Mouse (Mus musculus) embryo, embryonic 11.5 days (tissue): Measurements from ENCODE around the gene Ccnyl1.

Experiments used
- DNase-seq: peaks from one replicate; pipeline ENCODE4 v3.0.0-alpha.2; 2012; ENCODE audit warnings: low read depth, low spot score

The Ccnyl1 gene

DNA sequence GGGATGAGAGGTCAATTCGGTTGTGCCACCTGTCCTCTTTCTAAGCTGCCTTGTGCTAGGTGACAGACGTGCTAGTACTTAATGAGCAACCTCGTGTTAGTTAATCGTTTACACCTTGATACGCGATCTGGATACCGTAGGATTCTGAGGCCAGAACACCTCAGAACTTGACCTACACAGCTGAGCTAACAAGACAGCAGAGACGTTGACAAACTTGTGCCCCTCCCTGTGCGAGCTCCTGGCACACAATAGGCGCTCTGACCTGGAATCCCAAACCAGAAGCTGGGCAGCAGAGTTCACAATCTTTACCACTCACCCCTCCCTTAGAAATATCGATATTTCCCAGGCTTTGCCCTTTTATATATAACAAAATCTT, 47.9 kb downstream of the Ccnyl1 start:
- no peak for DNase-seq

DNA sequence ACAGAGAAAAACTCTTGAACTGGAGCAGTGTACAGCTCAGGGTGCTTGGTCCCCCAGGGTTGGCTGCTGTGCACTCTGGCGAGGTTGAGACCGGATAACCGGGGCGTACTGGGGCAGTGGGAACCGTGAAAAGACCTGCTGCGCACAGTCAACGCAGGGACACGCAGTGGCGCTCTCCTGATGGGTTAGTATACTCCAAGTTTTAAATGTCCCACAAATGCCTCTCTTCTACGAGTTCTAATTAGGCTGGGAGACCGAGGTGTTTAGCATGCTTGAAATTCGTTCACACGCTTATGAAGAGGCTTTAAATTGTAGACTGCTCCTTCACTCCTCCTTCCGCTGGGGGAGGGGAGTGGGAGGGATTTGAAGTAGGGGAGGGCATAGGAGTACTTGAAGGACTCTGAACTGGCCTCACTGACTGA, 48.4 kb downstream of the Ccnyl1 start:
- no peak for DNase-seq

DNA sequence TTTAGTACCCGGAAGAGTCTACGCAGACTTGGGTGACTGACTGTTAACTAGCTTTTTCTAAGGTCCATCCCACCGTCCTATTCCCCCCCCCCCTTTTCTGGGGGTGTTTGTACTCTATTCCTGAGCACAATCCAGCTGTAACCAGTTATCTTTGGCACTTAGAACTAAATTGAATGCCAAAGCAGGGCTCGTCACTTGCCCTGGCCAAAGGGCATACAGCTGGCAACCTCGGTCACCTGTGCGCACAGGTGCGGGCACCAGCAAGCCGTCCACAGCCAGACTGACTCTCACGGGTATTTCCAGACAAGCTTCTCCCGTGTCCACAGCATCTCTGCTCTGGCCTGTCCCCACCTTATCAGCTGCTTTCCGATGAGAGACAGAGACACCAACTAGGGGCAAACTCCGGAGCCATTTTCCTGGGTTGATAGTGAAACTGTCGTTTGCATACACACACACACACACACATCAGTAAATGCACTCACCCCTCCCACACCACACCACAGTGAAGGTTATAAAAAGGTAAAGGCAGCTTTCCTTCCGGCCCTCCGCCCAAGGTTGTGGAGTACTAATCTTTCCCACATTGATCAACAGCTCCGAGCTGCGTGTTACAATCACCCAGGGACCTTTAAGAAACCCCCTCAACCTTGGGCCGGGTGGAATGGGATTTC, 52.6 kb downstream of the Ccnyl1 start:
- no peak for DNase-seq

DNA sequence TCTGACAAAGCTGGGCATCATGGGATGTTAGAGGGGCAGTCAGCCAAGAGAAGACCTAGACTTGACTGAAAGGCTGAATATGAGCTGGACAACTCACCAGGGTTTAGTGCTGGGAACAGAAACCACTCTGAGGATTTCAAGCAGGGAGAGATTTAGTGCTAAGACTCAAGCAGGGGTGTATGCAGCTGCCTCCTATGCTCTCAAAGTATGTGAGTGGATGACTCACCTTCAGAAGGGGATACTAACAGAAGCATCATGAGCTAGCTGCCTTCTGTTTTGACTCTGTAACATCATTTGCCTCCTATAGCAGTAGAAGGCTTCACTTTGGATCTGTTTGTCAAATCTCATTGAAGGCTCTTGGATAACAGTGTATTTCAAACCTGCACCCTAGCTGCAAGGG, 54.4 kb downstream of the Ccnyl1 start:
- no peak for DNase-seq

DNA sequence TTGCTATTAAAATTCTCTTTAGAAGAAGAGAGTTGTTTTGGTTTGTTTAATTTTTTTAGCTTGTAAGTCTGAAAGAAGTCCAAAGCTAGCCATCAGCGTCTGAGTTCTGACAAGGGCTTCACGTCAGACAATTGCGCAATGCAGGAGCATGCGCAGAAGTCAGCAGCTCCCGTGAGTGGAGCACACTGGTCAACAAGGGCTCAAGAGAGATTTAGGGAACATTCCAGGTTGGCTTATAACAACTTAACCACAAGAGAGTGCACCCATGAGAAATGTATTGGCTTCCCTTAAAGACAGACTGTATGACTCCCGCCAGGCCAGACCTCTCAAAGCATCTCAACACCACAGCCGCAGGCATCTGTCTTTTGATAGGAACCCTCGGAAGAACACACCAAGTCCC, 62.9 kb downstream of the Ccnyl1 start:
- no peak for DNase-seq

DNA sequence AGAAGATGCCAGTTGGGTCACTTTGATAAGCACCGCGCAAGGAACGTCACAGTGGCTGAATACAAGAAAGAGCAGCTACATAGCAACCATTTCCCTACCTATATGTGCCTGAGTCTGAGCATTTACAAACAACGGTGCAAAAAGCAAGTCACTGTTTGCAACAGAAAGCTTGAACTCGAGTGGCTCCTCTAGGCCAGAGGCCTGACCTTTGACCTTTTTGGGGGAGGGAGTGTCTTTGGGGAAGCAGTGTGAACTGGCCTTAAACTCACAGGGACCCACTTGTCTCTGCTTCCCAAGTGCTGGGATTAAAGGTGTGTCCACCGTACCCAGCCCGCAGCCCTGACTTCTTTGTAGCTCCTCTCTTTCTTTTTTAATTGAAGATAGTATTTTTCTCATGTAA, 63.4 kb downstream of the Ccnyl1 start:
- DNase-seq: no peak

DNA sequence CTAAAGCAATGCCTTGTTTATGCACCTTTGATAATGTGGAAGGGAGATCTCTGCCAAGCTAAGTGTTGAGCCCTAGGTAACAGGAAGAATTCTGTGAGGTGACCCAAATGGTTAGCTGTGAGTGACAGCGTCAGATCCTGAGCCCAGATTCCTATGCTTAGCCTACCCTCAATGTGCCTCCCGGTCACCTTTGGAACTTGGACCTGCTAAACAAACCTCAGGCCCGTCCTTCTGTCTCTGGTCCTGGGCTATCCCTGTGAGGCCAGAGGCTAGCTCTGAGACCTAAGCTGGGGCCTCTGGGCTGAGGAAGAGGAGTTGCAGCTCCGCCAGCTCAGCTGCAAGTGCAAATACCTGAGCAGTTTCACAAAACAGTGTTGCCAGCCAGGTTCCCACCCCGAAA, 64.4 kb downstream of the Ccnyl1 start:
- no peak for DNase-seq

DNA sequence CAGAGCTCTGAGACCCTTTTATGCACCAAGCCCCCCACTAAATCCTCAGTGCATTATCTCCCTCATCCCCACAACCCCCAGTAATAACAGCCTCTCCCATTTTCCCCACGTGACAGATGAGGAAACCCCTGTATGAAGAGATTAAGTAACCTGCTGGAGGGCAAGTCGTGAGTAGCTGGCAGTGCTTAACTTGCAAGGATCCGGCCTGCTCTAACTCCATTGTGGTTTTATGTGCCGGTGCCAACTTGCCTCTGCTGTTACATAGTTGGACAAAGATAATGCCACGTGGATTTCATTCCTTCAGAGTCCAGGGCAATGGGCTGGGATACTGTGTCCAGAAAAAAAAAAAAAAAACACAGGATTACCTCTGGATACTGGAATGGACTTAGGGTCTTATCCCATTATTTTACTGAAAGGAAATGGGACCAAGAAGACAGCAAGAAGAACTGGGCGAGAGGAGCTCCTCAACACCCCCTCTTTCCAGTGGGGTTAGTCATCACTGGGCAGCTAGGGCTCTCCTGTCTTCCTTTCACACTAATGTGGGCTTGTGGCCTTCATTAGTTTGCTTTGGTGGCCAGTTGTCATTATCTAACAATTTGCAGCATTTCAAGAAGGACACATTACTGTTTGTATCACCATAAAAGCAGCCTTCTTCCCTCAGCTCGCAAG, 65.8 kb downstream of the Ccnyl1 start:
- no peak for DNase-seq

DNA sequence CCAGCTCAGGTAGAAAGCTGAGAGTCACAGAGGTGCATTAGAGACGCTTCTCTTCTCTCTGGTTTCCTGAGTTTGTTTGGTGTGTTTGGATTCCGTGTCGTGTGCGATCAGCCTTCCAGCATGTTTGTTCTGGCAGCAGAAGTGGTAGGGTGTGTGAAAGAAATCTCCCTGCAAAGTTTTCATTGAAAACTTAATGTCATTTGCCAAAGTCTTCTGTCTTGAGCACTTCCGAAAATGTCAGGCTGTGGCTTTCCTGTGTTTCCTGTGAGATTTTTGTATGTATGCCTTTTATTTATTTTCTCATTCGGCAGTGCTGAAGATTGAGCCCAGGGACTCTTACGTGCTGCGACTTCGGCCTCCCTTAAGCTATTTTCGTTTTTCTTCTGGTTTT, 66.4 kb downstream of the Ccnyl1 start:
- DNase-seq: no peak

DNA sequence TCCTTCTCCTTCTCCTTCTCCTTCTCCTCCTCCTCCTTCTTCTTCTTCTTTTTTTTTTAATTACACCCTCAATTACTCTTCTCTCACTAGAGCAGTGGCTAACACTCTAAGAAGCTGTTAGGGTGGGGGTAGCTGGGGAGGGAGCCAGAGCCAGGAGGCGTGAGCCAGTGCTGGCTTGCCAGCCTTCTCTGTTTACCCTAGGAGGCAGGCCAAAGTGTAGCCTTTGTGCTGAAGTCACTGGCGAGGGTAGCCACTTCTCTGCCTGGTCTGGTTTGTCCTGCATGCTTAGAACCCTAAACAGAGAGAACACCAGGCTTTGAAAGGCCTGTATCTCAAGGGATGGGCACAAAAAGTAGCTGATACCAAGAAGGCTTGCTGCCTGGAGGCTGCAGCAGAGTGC, 67.0 kb downstream of the Ccnyl1 start:
- DNase-seq: no peak

DNA sequence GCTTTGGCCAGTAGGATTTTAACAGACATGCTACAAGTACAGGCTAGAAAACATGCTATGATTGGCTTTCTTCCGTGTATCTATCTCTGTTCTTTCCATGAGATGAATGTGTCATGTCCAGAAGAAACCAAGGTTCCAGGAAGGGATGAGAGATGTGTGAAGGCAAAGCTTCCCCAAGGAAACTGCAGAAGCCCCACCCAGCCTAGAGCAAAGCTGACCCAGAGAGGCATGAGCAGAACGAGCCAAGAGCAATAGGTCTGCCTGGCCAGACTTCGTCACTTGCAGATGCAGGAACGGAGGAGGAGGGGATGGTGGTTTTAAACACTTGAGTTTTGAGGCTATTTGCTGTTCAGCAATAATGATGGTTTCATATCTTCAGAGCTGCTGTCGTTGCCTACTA, 67.5 kb downstream of the Ccnyl1 start:
- no peak for DNase-seq

DNA sequence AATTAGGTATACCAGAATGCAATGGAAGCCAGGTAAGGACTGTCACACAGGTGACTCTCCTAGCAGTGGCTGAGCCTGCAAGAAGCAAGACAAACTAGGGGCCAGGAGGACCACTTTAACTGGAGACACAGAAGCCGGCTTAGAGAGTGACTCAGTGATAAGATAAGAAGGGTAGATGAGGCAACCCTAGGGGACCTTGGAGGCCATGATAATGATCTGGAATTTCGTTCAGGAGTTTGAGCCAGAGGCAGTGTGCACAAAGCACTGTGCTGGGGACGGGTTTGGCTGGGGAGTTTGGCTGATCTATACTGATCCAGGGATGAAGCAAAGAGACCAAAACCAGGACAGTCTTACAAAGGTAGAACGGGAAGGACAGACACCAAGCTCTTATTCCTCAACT, 71.4 kb downstream of the Ccnyl1 start:
- no peak for DNase-seq

DNA sequence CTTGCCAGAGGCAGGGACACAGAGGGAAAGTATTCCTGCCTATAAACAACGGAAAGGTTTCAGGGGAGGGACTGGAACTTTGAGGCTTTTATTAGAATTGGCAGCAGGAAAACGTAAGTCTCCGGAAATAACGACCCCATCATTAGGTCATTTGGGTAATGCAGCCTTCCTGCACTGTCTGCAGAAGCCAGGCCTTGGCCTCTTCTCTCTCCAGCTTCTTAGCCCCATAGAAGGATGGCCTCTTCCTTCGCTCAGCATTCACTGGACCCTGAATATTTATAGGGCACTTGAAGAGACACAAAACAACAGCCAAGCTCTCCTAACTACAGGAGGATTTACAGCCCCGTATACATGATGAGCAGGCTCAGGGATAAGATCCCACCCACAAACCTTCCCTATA, 79.9 kb downstream of the Ccnyl1 start:
- DNase-seq: no peak

DNA sequence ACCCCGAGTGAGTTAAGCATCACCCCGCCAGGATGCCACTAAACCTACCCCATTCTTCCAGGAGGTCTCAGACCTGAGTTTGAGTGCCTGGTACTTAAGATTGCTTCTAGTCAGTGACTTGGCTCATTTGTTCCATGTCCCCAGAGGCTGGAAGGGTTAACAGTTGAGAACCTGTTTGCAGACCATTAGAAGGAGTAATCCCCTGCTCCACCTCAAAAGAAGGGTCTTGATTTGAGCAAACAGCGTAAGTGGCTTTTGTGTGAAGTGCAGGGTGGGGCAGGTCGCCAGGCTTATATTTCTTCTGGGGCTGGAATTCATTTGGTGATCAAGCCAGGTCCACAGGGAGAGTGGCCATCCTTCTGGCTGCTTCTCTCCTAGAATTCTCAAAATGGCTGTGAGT, 83.0 kb downstream of the Ccnyl1 start:
- DNase-seq: no peak
